Mouse (Mus musculus) left cerebral cortex, adult 11 months (tissue): ENCODE measurements at regions not wholly inside any gene's neighbourhood (a gene's known extent, or its start where the extent isn't known, plus 50 kb on each side); places are given as distances from the start of the nearest gene placed in this dataset.

Experiments used
- DNase-seq: peaks from one replicate; pipeline ENCODE4 v3.0.0; 2022; ENCODE audit warnings: low spot score

- no peak for DNase-seq
Observed at GRCm38 (mm10) chr15:31673038-31673437, 71.4 kb downstream of the Fam173b start.

- DNase-seq = no peak
Observed at GRCm38 (mm10) chr15:31676771-31677191, 75.1 kb downstream of the Fam173b start.

DNA sequence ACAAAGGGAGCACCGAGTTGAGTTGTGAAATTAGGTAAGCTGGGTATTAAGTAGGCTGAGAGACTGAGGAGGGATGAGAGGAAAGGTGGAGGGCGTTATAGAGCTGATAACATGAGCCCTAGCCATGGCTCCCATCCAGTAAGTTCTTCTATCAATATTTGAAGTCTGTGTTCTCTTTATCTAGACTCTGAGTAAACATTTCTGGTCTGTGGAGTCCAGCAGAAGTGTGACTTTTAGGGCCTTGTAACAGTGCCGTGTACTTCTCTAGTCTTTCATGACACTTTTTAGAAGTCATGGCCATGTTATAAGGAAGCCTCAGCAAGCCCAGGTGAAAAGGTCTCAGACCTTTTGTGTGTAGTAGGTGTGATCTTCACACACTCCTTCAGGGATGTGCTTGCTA lies 91.5 kb downstream of the Fam173b start:
- no peak for DNase-seq

GRCm38 (mm10) chr15:31694877-31695671 lies 93.4 kb downstream of the Fam173b start:
- DNase-seq = no peak

DNA sequence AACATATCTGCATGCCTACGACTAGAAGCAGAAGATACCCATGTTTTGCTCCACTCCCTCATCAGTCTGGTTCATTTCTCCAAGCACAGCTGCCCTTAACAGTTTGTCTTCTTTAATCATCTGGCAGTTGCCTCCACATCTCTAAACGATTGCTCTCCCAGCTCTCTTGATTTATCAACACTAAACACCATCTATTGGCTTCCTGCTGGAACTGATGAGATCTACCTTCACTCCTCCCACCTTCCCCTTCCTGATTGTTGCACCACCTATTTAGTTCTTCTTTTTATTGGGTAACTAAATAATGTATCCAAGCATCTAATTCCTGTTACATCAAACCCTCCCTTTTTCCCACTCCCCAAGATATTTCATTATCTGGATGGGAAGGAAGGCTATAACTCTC lies 101.7 kb downstream of the Fam173b start:
- no peak for DNase-seq

DNA sequence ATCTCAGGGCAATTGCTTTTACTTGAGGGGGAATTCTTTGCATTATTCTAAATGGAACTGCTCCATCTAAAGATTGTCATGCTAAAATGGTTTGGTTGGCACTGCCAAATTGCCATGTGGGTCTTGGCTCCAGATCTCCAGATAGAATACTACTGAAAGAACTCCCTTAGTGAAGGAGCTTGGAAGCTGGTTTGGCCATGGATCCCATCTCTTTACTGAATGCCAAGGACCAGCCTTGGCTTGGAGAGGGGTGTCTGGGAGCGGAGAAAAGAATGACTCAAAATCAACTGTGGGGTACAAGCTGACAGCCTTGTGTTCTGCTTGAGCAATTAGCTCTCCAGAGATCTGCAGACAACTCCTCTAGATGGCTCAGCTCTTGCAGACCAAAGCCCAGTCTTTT lies 105.8 kb downstream of the Fam173b start:
- DNase-seq = no peak

GRCm38 (mm10) chr15:31721019-31721418 lies 119.4 kb downstream of the Fam173b start:
- DNase-seq = no peak

- DNase-seq = no peak
Observed at GRCm38 (mm10) chr15:31722429-31722828, 120.8 kb downstream of the Fam173b start.

- no peak for DNase-seq
Observed at GRCm38 (mm10) chr15:31724252-31724651, 122.6 kb downstream of the Fam173b start.

GRCm38 (mm10) chr15:31729133-31729532 lies 127.5 kb downstream of the Fam173b start:
- no peak for DNase-seq

- no peak for DNase-seq
Observed at GRCm38 (mm10) chr15:31741686-31742085, 140.0 kb downstream of the Fam173b start.

GRCm38 (mm10) chr15:31744570-31744969 lies 142.9 kb downstream of the Fam173b start:
- no peak for DNase-seq

DNA sequence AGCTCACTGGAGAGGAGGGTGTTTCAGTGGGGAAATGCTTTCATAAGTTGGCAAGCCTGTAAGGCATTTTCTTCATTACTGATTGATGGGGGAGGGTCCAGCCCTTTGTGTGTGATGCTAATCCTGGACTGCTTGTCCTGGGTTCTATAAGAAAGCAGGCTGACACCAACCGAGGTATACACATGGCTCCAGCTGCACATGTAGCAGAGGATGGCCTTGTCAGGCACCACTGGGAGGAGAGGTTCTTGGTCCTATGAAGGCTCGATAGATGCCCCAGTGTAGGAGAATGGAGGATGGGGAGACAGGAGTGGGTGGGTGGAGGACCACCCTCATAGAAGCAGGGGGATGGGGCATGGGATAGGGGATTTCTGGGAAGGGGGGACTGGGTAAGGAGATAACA lies 151.0 kb downstream of the Fam173b start:
- DNase-seq = no peak

DNA sequence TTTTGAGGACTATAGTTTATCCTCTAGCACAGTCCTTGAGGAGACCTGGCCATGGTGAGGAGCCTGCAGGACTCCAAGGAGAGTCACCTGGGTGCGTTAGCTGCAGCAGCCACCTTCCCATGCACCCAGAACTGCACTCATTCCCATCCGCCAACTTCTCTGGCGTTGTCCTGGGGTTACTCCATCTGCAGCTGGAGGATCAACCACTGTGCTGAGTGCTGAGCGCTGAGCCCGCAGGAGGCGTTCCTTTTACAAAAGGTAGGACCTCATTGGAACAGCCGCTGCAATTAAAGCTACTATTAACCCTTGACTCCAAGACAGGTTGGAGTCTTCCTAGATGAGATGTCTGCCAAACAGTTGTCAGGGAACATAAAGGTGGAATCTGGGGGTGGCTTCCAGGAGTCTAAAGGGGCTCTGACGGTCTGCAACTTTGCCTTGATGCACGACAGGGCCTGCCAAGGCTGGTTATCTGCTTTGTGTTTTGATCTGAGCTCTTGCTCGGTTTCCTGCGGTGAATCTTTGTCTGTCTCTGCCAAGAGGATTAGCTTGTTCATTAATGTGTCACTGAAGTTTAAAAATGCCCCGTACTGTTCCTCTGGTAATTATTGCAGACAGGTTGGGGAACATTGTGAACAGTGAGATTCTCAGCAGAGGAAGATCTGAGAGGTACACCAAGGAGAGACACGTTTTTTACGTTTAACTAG lies 152.1 kb downstream of the Fam173b start:
- no peak for DNase-seq

DNA sequence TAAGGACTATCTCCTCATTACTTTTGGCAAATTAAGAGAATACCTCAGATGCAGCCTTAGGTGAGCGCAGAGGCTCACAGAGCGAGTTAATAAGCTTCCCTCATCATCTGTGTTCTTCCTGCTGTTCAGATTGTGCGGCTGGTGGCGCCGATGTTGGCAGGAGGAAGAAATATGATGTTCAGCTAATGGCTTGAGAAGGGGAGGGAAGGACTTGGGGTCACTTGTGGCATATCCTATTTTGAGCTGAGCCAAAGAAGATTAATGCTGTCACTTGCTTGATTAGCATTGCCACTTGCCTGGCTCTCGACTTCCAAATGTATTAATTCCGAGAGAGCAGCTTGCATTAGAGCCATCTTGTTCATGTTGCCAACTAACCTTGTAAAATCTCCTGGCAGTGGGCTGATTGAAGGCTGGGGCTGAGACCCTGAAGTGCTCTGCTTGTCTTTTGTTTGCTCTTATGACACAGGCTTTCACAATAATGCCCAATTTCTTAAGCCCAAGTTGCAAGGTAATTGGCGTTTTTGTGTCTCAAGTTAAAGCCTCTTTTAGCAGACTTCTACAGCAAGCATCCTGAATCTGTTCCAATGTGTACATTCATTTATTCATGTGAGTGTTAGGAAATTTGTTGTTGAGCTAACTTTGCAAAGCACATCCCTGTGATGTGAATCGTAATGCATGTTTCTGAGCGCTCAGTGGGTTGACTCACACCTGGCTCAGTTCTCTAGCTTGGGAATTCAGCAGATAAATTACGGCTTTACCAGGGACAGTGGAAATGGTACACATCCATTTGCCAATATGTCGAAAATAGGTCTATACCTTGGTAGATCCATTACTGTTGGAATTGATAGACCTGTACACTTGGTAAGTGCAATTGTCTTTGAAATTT lies 167.6 kb downstream of the Fam173b start:
- DNase-seq = no peak

DNA sequence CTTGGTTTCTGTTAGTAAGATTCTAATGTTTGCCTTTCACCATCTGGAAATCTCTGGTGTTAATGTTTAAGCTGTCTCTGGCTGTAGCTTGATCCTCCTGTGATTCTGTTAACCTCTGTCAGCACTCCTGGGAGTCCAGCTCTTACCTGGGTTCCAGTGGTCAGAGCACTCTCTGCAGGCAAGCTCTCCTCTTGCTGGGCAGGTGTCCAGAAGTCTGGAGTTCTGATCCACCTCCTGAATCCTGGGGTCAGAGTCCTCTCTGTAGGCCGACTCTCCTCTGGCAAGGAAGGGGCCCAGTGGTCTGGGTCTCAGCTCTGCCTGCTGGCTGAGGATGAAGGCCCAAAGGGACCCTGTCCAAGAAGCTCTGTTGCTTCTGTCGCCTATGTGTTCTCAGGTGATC lies 181.4 kb downstream of the Fam173b start:
- no peak for DNase-seq

DNA sequence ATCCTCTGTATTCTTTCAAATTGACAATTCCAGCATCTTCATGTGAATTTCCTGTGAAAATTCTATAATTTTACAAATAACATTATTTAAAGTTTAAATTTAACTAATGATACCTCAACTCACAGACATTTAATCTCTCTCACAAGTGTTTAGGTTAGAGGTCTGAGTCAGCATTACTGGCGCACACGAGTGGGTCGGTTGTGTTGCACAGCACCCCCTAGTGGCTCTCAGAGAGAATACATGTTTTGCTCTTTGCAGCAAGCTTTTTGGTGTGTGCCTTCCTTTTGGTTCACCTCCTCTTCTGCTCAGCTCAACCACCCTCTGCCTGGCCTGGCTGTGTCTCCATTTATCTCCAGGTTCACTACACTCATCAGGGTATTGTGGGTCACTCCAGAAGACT lies 183.4 kb downstream of the Fam173b start:
- no peak for DNase-seq

- DNase-seq = peak; percentile 51
Observed at GRCm38 (mm10) chr15:31798863-31799262, 197.2 kb downstream of the Fam173b start.

- no peak for DNase-seq
Observed at GRCm38 (mm10) chr15:31805522-31805921, 203.9 kb downstream of the Fam173b start.

- DNase-seq = no peak
Observed at GRCm38 (mm10) chr15:31815551-31815950, 213.9 kb downstream of the Fam173b start.

- DNase-seq = no peak
Observed at GRCm38 (mm10) chr15:31819219-31819618, 217.6 kb downstream of the Fam173b start.

DNA sequence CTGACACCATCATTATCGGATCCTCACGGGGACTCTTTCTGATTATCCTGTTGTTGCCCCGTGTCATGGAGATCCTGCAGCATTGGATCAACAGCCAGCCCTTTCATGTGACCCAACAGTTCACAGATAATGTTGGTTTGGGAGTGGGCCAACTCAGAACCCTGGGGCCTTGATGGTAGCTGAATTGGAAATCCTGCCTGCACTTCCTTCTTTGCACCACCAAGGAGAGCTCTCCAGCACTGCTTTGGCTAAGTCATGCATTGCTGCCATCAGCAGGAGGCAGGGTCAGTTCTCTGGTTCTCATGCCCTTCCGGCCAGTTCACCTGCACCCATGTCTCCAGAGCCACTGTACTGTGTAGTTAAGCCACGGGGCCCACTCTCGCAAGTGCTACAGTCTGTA lies 225.6 kb downstream of the Fam173b start:
- no peak for DNase-seq

GRCm38 (mm10) chr15:31841519-31841918 lies 239.9 kb downstream of the Fam173b start:
- DNase-seq = no peak
